Mouse (Mus musculus) T-helper 1 cell (primary cell): Measurements from ENCODE around the gene Adam20.

Experiments
- in situ Hi-C: fragments of 300-600 bp; cut with MboI, MseI; formaldehyde crosslinking; loops from one replicate; pipeline ENCODE4 v1.15.1; 2025; ENCODE audit warnings: high pct_unique_total_duplicates

Gene Adam20

DNA sequence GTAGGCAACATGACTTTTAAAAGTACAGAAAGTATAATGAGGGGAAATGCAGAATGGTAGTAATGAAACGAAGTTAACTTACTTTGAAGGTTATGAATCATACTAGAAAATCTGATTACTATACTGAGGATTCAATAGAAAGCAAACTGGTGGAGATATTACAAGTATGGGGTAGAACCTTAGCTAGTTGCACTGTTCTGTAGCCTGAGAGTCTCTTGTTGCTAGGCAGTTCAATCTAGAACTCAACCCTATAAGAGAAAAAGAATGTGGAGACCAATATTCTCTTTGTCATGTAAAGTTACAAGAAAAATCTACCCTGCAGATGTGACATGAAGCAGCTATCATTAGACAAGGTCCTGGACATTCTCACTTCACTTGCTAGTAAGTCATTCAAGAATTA, at the start of gene Adam20:
TSS of gene Adam20 (plus strand) at position 301 of the 400 bp plus-strand sequence.
- in situ Hi-C loops = loop anchor here (5.0 kb wide), 1 partner anchor 41 kb away; the partner anchor contains the start of gene Adam25

DNA sequence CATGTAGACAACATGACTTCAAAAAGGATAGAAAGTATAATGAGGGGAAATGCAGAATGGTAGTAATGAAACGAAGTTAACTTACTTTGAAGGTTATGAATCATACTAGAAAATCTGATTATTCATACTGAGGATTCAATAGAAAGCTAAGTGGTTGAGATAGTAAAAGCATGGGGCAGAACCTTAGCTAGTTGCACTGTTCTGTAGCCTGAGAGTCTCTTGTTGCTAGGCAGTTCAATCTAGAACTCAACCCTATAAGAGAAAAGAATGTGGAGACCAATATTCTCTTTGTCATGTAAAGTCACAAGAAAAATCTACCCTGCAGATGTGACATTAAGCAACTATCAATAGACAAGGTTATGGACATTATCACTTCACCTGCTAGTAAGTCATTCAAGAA, 41.2 kb upstream of the Adam20 start, which contains the start of gene Adam25:
TSS of gene Adam25 (plus strand) at position 301 of the 400 bp plus-strand sequence.
- in situ Hi-C loops = loop anchor here (5.0 kb wide), 1 partner anchor 40 kb away; the partner anchor contains the start of gene Adam20

- in situ Hi-C loops = no loop called here
These were observed 9.8 kb upstream of the Adam20 start for GRCm38 (mm10) chr8:40783320-40783719.

- in situ Hi-C loops = no loop called here
These were observed 10.5 kb downstream of the Adam20 start for GRCm38 (mm10) chr8:40803379-40804079.
